Mouse (Mus musculus): ENCODE measurements around the gene Tead2.

- TF ChIP-seq CTCF (conservative IDR thresholded peaks at IDR 0.05; ENCODE audit: low read length) (no peak), NANOG (IDR thresholded peaks at IDR 0.05; ENCODE audit: borderline replicate concordance, low read length) (no peak), POU5F1 (IDR thresholded peaks at IDR 0.05; ENCODE audit: borderline replicate concordance, low read length) (no peak)
Observed at GRCm38 (mm10) chr7:45216442-45217183, 1.1 kb downstream of the Tead2 start.

All from E14TG2a.4 (cell line).